Mouse (Mus musculus): ENCODE data around the gene Anxa11. TPM values are rescaled to one million over a fixed set of nuclear protein-coding genes. Genes with fewer than 3 reads are reported as not detected.

The Anxa11 gene
- total and polyA plus RNA-seq, 3 experiments, result 7.6 to 40.5 TPM; not detected in 1

DNA sequence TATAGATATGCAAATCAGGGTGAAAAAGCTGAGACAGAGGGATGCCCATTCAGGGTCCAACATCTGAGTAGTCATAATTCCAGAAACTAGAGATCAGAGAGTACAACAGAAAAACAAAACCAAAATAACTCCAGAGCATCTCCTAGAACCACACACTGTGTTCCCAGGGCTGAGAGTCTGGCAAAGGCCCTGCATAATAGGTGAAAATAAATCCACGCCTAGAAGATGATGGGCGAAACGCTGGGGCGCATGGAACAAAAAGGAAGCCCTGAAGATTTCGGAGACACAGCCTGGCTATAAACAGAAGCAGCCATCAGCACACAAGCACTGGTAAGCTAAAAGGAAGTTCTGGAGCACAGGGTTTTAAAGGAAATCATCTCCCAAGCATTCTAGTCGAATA lies 46.9 kb upstream of the Anxa11 start:
- H3K27ac ChIP-seq (ENCODE audit: control insufficient read depth, low read depth, low read length), result no peak overlapping the region
- TF ChIP-seq MEF2A (IDR thresholded peaks at IDR 0.05; ENCODE audit: extremely low read depth, insufficient replicate concordance, low read depth, low read length, poor library complexity, severe bottlenecking), result no peak
- no peak for DNase-seq (ENCODE audit: low read depth, low spot score)
- peaks cover 0 to 3% of the 10 kb centered on the region in 2 experiments; a peak in 1 of 4 replicates for H3K27me3 ChIP-seq (ENCODE audit: control insufficient read depth in 1 of 2, insufficient read depth in 2 of 2, low read length in 2 of 2)
- no peaks in the 10 kb centered on the region for H3K79me2 ChIP-seq (ENCODE audit: control insufficient read depth, insufficient read depth, low read length, poor library complexity)
- no peak overlapping the region for H3K9ac ChIP-seq (ENCODE audit: control insufficient read depth, low read depth, low read length, poor library complexity, severe bottlenecking)
- peaks cover 0 to 5% of the 10 kb centered on the region in 2 experiments; a peak in 1 of 4 replicates for H3K36me3 ChIP-seq (ENCODE audit: control insufficient read depth in 1 of 2, insufficient read depth in 2 of 2, low read length in 2 of 2)
- H3K4me3 ChIP-seq (ENCODE audit: control insufficient read depth in 1 of 2, insufficient read depth in 1 of 2, low read depth in 2 of 2, low read length in 2 of 2), result no peak overlapping the region
- no peaks in the 10 kb centered on the region for H3K9me3 ChIP-seq (replicated peaks; ENCODE audit: insufficient read depth, low read length)
- H3K4me1 ChIP-seq (ENCODE audit: control insufficient read depth in 1 of 2, insufficient read depth in 2 of 2, low read length in 2 of 2), result peaks cover 10 to 12% of the 10 kb centered on the region in 2 experiments; a peak in 3 of 4 replicates

GRCm38 (mm10) chr14:25795561-25796174 lies 46.3 kb upstream of the Anxa11 start:
- peaks cover 0 to 3% of the 10 kb centered on the region in 2 experiments; a peak in 1 of 4 replicates for H3K27me3 ChIP-seq (ENCODE audit: control insufficient read depth in 1 of 2, insufficient read depth in 2 of 2, low read length in 2 of 2)
- peaks cover 6% of the 10 kb centered on the region in 2 experiments; a peak in 2 of 4 replicates for H3K4me1 ChIP-seq (ENCODE audit: control insufficient read depth in 1 of 2, insufficient read depth in 2 of 2, low read length in 2 of 2)
- no peak for DNase-seq (ENCODE audit: low read depth, low spot score)
- H3K79me2 ChIP-seq (ENCODE audit: control insufficient read depth, insufficient read depth, low read length, poor library complexity), result no peaks in the 10 kb centered on the region
- no peak for TF ChIP-seq CHD1 (IDR thresholded peaks at IDR 0.05; ENCODE audit: low read depth, low read length)
- TF ChIP-seq BHLHE40 (IDR thresholded peaks at IDR 0.05; ENCODE audit: borderline replicate concordance, low read depth, low read length), result no peak
- no peak for TF ChIP-seq MAX (IDR thresholded peaks at IDR 0.05; ENCODE audit: low read length)
- TF ChIP-seq ETS1 (IDR thresholded peaks at IDR 0.05; ENCODE audit: low read depth, low read length), result no peak
- TF ChIP-seq MAZ (IDR thresholded peaks at IDR 0.05; ENCODE audit: low read depth, low read length), result no peak
- no peak for TF ChIP-seq USF2 (IDR thresholded peaks at IDR 0.05; ENCODE audit: borderline replicate concordance in 1 of 2, insufficient read depth in 1 of 2, low read depth in 1 of 2, low read length in 2 of 2)
- TF ChIP-seq TBP (IDR thresholded peaks at IDR 0.05; ENCODE audit: low read depth, low read length), result no peak
- TF ChIP-seq RAD21 (IDR thresholded peaks at IDR 0.05; ENCODE audit: low read depth, low read length), result no peak
- TF ChIP-seq SMC3 (IDR thresholded peaks at IDR 0.05; ENCODE audit: low read depth, low read length), result no peak
- no peak for TF ChIP-seq USF1 (IDR thresholded peaks at IDR 0.05; ENCODE audit: low read depth, low read length)
- TF ChIP-seq UBTF (IDR thresholded peaks at IDR 0.05; ENCODE audit: borderline replicate concordance, insufficient read depth, low read depth, low read length), result no peak
- no peak for TF ChIP-seq POLR2AphosphoS2 (IDR thresholded peaks at IDR 0.05; ENCODE audit: low read length)
- TF ChIP-seq ZC3H11A (IDR thresholded peaks at IDR 0.05; ENCODE audit: low read depth, low read length), result no peak
- TF ChIP-seq RCOR1 (IDR thresholded peaks at IDR 0.05; ENCODE audit: low read depth, low read length), result no peak
- TF ChIP-seq ELF1 (IDR thresholded peaks at IDR 0.05; ENCODE audit: low read depth, low read length), result no peak
- TF ChIP-seq TAL1 (IDR thresholded peaks at IDR 0.05; ENCODE audit: low read length), result no peak
- no peak for TF ChIP-seq NRF1 (IDR thresholded peaks at IDR 0.05; ENCODE audit: insufficient read depth, low read depth, low read length, poor library complexity, severe bottlenecking)
- no peak for TF ChIP-seq NELFE (IDR thresholded peaks at IDR 0.05; ENCODE audit: low read depth, low read length)
- no peak for TF ChIP-seq GABPA (IDR thresholded peaks at IDR 0.05; ENCODE audit: low read depth, low read length)
- TF ChIP-seq TCF12 (IDR thresholded peaks at IDR 0.05; ENCODE audit: low read depth, low read length), result no peak
- no peaks in the 10 kb centered on the region for H3K9me3 ChIP-seq (replicated peaks; ENCODE audit: insufficient read depth, low read length)
- H3K36me3 ChIP-seq (ENCODE audit: control insufficient read depth in 1 of 2, insufficient read depth in 2 of 2, low read length in 2 of 2), result peaks cover 0 to 6% of the 10 kb centered on the region in 2 experiments; a peak in 1 of 4 replicates
- no peak overlapping the region for H3K9ac ChIP-seq (ENCODE audit: control insufficient read depth, low read depth, low read length, poor library complexity, severe bottlenecking)
- H3K4me3 ChIP-seq (ENCODE audit: control insufficient read depth in 1 of 2, insufficient read depth in 1 of 2, low read depth in 2 of 2, low read length in 2 of 2), result no peak overlapping the region
- no peak overlapping the region for H3K27ac ChIP-seq (ENCODE audit: control insufficient read depth, low read depth, low read length)

Measured in MEL (cell line).